Mouse (Mus musculus) lung, embryonic 16.5 days (tissue): Measurements from ENCODE around the gene Lrrc23. TPM values are rescaled to one million over a fixed set of nuclear protein-coding genes. Genes with fewer than 3 reads are reported as not detected.
"Not testable (repeated sequence)": the region's sequence is repeated elsewhere in the genome, so short reads cannot be mapped to it uniquely, and the experiment has no call there.

Source experiments
- ATAC-seq: fragments of 200-750 bp; cut with Nextera tagmentation; 2 replicates; pipeline ENCODE4 v1.8.0; 2017; ENCODE audit warnings: low read depth, mild to moderate bottlenecking, moderate library complexity
- H3K27ac ChIP-seq: fragments of 300-500 bp; sonication (generic); 2 replicates; pipeline ENCODE4 v1.5.1; 2014; ENCODE audit warnings: mild to moderate bottlenecking, control low read depth, low read length
- H3K27me3 ChIP-seq: fragments of 300-500 bp; sonication (generic); 2 replicates; pipeline ENCODE4 v1.6.1; 2014; ENCODE audit warnings: low read depth, low read length, mixed read lengths; ENCODE audit not compliant: control insufficient read depth, insufficient read depth
- H3K36me3 ChIP-seq: fragments of 300-500 bp; sonication (generic); 2 replicates; pipeline ENCODE4 v1.6.1; 2014; ENCODE audit warnings: low read length; ENCODE audit not compliant: control insufficient read depth, insufficient read depth
- H3K4me1 ChIP-seq: fragments of 300-500 bp; sonication (generic); replicated peaks from 2 replicates; pipeline ENCODE4 v1.6.1; 2014; ENCODE audit warnings: low read length, mixed read lengths; ENCODE audit not compliant: control insufficient read depth, insufficient read depth
- H3K4me2 ChIP-seq: fragments of 300-500 bp; sonication (generic); 2 replicates; pipeline ENCODE4 v1.6.1; 2014; ENCODE audit warnings: low read depth, low read length, control low read depth
- H3K4me3 ChIP-seq: fragments of 300-500 bp; sonication (generic); 2 replicates; pipeline ENCODE4 v1.5.1; 2014; ENCODE audit warnings: mild to moderate bottlenecking, low read length, control low read depth
- H3K9ac ChIP-seq: fragments of 300-500 bp; sonication (generic); 2 replicates; pipeline ENCODE4 v1.6.1; 2014; ENCODE audit warnings: low read length, control low read depth
- H3K9me3 ChIP-seq: fragments of 300-500 bp; sonication (generic); 2 replicates; pipeline ENCODE4 v1.6.1; 2016; ENCODE audit warnings: low read length; ENCODE audit not compliant: control insufficient read depth
- WGBS: fragments of 180-500 bp; shearing (Covaris S2); extraction: QIAGEN DNeasy Blood & Tissue Kit; methylation state at CpG from one replicate; pipeline ENCODE4 v1.1.7; 2014; 5-methylcytosine and 5-hydroxymethylcytosine counted together
- polyA plus RNA-seq: library from polyadenylated mRNA; unstranded; fragments of >200 nt; fragmentation: Nextera tagmentation; extraction: Ambion mirVana; gene quantifications from 2 replicates; pipeline ENCODE4 v1.2.1, GENCODE M21; 2015

The Lrrc23 gene
- polyA plus RNA-seq, 1 experiment from 2014 or later: 34.0 TPM

DNA sequence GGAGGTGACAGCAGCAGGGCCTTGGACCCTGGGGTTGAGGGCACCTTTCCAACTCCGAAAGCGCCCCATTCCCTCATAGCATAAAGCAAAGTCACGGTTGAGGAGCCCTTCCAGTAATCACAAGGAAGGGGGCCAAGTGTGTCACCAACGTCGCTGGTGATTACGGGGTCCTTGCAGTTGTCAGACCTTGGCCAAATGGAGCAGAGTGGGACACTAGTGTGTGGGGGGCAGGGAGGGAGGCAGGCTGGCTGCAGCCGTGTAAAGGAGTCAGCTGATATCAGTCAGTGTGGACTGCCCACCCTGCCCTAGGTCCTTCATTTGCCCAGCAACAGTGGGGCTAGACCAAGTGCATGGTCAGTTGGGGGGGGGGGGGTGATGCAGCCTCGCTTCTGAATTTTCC, 34.9 kb upstream of the Lrrc23 start:
- H3K27ac ChIP-seq: peak overlapping the region; percentile 54
- H3K4me2 ChIP-seq: peak overlapping the region; percentile 78
- H3K9ac ChIP-seq: peak overlapping the region; percentile 89
- WGBS: 27% methylated on average over 8 of the region's 8 CpGs
- no peaks in the 10 kb centered on the region for H3K9me3 ChIP-seq
- H3K36me3 ChIP-seq: peaks cover 37% of the 10 kb centered on the region
- peak overlapping the region; percentile 82 for H3K4me3 ChIP-seq
- H3K27me3 ChIP-seq: no peaks in the 10 kb centered on the region
- H3K4me1 ChIP-seq: peaks cover 31% of the 10 kb centered on the region
- peak; percentile 24 for ATAC-seq

DNA sequence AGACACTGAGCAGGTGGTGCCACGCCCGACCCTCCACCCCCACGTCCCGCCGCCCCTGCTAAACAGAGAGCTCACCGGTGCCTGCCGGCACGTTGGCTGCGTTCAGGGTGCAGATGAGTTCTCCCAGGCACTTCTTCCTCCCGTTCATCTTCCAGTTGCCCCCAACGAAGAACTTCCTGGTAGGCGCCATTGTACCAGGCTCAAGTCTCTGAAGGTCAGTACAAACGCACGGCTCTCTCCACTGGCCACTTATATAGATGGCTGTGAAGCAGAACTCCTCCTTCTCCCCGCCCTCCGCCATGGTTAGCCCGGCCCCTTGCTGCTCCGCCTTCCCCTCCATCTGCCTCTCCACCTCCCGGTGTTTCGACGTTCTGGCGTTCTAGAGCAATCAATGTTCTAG, 34.4 kb upstream of the Lrrc23 start, which contains the start of gene Tpi1:
Gene Tpi1, minus strand, starts transcription at position 364 of the 400 bp plus-strand sequence.
- Histone ChIP-seq H3K4me3 (peak within 1 kb of the TSS; percentile 82), H3K4me1 (peaks cover 31% of the 10 kb centered on the region), H3K27me3 (no peaks in the 10 kb centered on the region), H3K36me3 (peaks cover 32% of the 10 kb centered on the region), H3K4me2 (peak within 1 kb of the TSS; percentile 78), H3K27ac (peak within 1 kb of the TSS; percentile 94), H3K9ac (peak within 1 kb of the TSS; percentile 89), H3K9me3 (no peaks in the 10 kb centered on the region)
- ATAC-seq: peak; percentile 92
- WGBS: under 1% methylated on average over 22 of the region's 22 CpGs

- Histone ChIP-seq H3K4me1 (peaks cover 31% of the 10 kb centered on the region), H3K9me3 (no peaks in the 10 kb centered on the region), H3K27ac (peak overlapping the region; percentile 94), H3K9ac (peak overlapping the region; percentile 89), H3K36me3 (peaks cover 27% of the 10 kb centered on the region), H3K4me2 (peak overlapping the region; percentile 78), H3K4me3 (peak overlapping the region; percentile 82), H3K27me3 (no peaks in the 10 kb centered on the region)
- 1% methylated on average over 18 of the region's 18 CpGs for WGBS
- peak; percentile 66 for ATAC-seq
Measured at GRCm38 (mm10) chr6:124813496-124813895, 34.0 kb upstream of the Lrrc23 start.

- Histone ChIP-seq H3K27me3 (no peaks in the 10 kb centered on the region), H3K9ac (peak overlapping the region; percentile 89), H3K4me3 (peak overlapping the region; percentile 82), H3K9me3 (no peaks in the 10 kb centered on the region), H3K4me1 (peaks cover 35% of the 10 kb centered on the region), H3K4me2 (peak overlapping the region; percentile 78), H3K36me3 (peaks cover 22% of the 10 kb centered on the region), H3K27ac (peak overlapping the region; percentile 94)
- WGBS: 11% methylated on average over 9 of the region's 9 CpGs
- ATAC-seq: no peak
Measured at GRCm38 (mm10) chr6:124812848-124813247, 33.3 kb upstream of the Lrrc23 start.

- peaks cover 14% of the 10 kb centered on the region for H3K36me3 ChIP-seq
- 69% methylated on average over 24 of the region's 24 CpGs for WGBS
- H3K9me3 ChIP-seq: no peaks in the 10 kb centered on the region
- H3K9ac ChIP-seq: peak overlapping the region; percentile 89
- H3K27me3 ChIP-seq: no peaks in the 10 kb centered on the region
- peak overlapping the region; percentile 78 for H3K4me2 ChIP-seq
- ATAC-seq: no peak
- peaks cover 35% of the 10 kb centered on the region for H3K4me1 ChIP-seq
- peak overlapping the region; percentile 82 for H3K4me3 ChIP-seq
- H3K27ac ChIP-seq: no peak overlapping the region; the same call in 1 of the 2 replicates
Measured at GRCm38 (mm10) chr6:124811701-124812560, 32.4 kb upstream of the Lrrc23 start.

GRCm38 (mm10) chr6:124811403-124811665, 31.8 kb upstream of the Lrrc23 start:
- 56% methylated on average over 4 of the region's 4 CpGs for WGBS
- peaks cover 12% of the 10 kb centered on the region for H3K36me3 ChIP-seq

GRCm38 (mm10) chr6:124810566-124811402, 31.3 kb upstream of the Lrrc23 start:
- not testable (repeated sequence) for H3K27me3 ChIP-seq, ATAC-seq, H3K9me3 ChIP-seq, H3K4me2 ChIP-seq, H3K27ac ChIP-seq, H3K9ac ChIP-seq, H3K4me3 ChIP-seq
- WGBS: 83% methylated on average over 10 of the region's 11 CpGs
- Histone ChIP-seq H3K4me1 (peaks cover 42% of the 10 kb centered on the region), H3K36me3 (peaks cover 12% of the 10 kb centered on the region)

More at GRCm38 (mm10) chr6:124811403-124811665, 31.8 kb upstream of the Lrrc23 start:
- Histone ChIP-seq H3K9me3 (no peaks in the 10 kb centered on the region), H3K27ac (no peak overlapping the region), H3K27me3 (no peaks in the 10 kb centered on the region), H3K4me2 (no peak overlapping the region), H3K4me3 (no peak overlapping the region), H3K9ac (no peak overlapping the region), H3K4me1 (peaks cover 39% of the 10 kb centered on the region)
- no peak for ATAC-seq

DNA sequence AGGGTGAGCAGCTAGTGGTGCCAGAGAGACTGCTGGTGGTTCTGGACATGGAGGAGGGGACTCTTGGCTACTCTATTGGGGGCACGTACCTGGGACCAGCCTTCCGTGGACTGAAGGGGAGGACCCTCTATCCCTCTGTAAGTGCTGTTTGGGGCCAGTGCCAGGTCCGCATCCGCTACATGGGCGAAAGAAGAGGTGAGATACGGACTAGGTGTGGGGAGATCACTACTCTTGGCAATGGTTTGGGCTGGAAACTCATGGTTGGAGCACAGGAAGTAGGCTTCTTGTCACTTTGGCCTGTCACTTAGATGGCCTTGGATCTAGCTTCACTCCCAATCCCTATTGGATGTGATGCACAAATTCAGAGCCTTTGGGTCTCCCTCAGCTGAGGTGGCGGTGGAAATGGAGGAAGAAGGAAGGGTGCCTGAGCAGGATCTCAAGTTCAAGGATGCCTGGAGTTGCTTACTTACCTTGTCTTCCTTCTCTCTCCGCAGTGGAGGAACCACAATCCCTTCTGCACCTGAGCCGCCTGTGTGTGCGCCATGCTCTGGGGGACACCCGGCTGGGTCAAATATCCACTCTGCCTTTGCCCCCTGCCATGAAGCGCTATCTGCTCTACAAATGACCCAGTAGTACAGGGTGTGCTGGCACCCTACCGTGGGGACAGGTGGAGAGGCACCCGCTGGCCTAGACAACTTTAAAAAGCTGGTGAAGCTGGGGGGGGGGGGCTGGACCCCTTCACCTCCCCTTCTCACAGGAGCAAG, 30.4 kb upstream of the Lrrc23 start:
- Histone ChIP-seq H3K27ac (peak overlapping the region; percentile 96), H3K9ac (peak overlapping the region; percentile 84), H3K27me3 (no peaks in the 10 kb centered on the region), H3K4me2 (peak overlapping the region; percentile 98), H3K9me3 (no peaks in the 10 kb centered on the region), H3K4me3 (peak overlapping the region; percentile 77), H3K36me3 (peaks cover 12% of the 10 kb centered on the region), H3K4me1 (peaks cover 40% of the 10 kb centered on the region)
- ATAC-seq: no peak
- 46% methylated on average over 14 of the region's 14 CpGs for WGBS
